Mouse (Mus musculus) cerebellum, adult 8-10 months (tissue): Measurements from ENCODE around the gene Hk3.

ENCODE experiments used
- DNase-seq: peaks from one replicate; pipeline ENCODE4 v3.0.0; 2022

Hk3 gene

DNA sequence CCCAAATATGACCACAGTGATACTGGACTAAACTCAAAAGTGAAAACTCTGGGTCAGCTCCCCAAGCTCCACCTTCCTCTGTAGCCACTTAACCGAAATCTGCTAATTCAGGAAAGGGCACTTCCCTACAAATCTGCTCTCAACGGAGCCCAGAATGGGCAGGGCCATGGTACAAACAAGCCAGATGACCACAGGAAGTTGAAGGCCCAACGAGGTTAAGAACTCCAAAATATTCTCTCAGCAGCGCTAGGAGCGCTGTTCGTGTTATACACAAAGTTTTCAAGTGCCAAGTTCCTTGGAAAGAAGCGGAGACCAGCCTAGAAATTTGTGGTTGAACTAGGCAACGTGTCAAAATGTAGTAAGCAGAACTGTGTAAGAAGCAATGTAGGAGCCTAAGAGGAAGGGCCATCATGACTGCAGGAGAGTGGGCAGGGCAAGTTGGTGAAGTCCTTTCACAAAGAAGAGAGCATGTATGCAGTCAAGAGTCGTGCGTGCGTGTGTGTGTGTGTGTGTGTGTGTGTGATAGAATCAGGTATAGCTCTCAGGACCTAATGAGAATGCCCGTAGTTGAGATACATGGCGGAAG, at the start of gene Hk3:
Hk3 (minus strand) TSS at position 192 of the 586 bp plus-strand sequence.
- DNase-seq, result no peak

DNA sequence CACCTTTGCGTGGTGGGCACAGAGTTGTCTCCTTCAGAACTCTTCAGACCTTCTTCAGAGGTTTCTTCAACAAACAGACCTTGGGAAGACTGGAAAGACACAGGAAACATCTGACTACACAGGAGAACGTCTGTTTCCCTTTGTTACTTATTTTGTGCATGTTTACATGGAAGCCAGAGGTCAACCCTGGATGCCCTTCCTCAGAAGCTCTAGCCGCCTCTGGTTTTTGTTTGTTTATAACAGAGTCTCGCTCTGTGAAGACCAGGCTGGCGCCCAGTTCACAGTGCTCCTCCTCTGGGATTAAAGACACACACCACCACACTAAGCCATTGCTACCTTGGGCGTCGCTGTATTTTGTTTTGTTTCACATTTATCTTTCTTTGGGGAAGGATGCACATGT, 48.5 kb upstream of the Hk3 start:
- DNase-seq, result no peak

DNA sequence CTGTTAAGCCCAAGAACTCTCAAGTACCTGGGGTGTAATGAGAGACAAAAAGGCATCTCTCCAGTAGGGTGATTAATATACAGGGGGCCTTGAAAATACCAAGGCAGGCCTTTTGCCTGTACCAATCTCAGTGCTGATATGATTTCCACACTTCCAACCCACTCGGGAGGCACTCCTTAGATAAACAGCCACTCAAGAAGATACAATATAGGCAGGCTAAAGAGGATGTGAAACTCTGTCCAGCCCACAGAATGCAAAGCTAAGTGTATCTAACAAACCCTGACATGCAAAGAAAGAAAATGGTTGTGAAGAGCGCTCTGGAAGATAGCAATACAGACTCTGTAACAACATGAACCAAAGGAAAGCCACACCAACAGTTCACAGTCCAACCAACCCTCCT, 42.1 kb upstream of the Hk3 start:
- DNase-seq, result no peak

DNA sequence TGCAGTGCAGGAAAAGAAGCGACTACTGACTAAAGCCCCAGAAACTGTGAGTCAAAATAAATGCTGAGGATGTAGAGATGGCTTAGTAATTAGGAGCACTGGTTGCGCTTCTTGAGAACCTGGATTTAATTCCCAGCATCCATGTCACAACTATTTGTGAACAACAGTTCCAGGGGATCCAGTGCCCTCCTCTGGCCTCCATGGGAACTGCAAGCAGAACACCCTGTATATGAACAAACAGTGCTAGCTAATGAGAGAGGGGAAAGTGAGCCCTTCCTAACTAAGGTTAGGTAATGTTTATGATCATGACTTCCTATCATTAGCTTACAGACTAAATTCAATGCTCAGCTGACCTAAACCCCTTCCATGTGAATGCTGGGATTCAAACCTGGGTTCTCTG, 36.9 kb upstream of the Hk3 start:
- DNase-seq, result peak; percentile 13

DNA sequence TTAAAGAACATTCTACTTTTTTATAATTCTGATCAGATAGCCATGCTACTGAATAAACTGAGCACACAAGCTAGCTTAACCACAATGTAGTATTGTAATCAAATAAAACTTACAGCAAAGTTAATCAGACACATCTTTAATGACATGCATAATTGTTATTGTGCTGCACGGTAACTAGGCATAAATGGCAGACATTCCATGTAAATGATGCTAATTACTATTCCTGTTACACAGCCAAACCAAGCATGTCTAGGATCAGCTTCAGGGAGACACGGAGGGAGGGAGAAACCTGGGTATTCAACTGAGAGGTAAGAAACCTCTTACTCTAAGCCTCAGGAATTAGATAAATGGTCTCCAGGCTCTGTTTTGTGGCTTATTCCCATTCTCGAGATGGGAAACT, 26.5 kb upstream of the Hk3 start:
- DNase-seq, result no peak

DNA sequence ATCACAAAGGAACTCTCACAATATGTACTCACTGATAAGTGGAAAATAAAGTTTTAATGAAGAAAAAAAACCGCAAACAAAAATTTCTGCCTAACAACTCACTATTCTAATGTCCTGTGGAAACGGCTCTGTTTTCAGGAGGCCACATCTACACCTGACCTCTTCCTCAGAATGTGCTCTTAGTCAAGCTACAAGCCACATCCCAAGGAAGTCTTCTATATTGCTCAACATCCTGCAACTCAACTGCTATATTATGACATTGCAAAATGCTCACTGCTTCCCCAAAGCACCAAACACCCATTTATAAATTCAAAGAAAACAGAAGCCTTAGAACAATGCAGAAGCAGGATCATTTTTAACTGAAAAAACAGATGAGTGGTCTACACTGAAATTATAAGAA, 18.8 kb upstream of the Hk3 start:
- no peak for DNase-seq

DNA sequence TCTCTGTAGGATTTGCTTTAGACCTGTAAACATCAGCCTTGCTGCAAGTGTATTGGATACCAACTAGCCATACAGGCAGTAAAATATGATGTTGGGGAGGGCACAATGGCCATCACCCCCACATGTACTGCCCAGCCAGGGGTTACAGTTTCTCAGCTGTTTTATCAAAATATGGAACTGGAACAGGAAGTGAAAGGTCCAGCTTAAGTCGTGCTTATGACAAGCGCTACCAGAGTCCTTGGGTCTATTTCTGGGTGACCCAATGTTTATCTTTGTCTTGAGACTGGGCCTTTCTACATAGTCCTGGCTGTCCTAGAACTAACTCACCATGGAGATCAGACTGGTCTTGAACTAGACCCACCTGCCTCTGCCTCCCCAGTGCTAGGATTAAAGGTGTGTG, 3.0 kb upstream of the Hk3 start:
- DNase-seq, result no peak

DNA sequence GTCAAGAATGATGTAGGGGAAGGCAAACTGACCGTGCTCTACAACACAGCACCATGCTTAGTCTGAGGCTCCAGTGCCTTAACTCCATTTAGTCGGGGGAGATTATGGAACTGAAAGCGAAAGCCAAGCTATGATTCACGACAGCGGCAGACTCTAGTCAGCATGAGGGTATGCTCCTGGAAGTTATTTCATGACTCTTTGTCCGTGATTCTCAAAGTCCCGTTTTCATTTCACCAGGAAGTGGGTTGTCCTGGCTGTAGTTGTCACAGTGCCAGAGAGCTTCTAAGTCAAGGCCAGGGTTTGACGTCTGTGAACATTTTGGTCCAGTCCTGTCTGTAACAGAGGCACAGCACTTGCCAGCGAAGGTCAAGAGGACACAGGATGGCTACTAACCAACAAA, 1.5 kb upstream of the Hk3 start:
- no peak for DNase-seq

DNA sequence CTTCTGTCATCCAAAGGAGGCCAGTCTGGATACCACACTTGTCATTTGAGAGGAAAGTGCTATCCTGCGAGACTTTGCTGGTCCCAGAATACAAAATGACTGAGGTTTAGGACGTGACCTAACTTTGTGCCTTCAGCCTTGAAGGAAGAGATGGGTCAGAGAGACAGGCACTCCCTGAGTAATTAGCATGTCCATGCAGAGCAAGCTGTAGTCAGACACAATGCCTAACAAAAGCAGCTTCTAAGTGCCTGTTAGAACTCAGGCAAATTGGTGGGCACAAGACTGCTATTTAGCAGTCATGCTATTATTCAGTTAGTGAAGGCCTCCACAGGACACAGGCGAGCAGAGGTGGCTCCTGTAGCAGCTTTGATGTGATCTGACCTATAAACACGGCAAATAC, 1.1 kb upstream of the Hk3 start:
- no peak for DNase-seq

DNA sequence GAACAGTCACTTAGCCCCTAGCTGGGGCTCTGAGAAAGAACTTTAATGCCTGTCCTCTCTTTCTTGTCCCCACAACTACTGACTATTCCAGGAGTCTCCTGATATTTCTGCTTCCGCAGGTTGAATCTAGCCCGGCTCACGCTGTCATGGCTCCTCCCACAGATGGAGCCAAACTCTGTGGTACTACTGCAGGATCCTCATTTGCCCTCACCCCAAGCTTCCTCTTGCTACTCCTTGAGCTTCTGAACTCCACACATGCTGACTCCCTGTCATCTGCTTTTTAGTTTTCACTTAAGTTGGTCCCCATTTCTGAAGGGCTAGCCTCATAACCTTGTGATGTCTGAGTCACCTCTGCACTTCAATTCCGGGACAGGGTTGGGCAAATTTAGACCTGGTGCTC, 1.1 kb downstream of the Hk3 start:
- DNase-seq, result no peak

DNA sequence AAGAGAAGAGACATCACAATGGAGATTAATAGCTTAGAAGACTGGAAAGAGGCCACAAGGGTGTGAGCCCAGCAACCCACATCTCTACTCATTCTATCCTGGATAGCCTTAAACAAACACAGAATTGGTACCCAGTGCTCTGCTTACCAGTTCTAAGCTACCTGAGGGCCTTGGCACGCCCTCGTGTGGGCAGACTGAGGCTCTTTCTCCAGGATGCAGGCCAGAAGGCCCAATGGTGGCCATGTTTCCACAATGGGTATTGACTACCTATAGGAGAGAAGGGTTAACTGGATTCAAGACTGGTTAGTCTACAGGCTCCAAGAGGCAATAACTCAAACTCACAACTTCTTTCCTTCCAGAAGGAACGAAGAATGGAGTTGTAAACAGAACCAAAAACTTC, 2.0 kb downstream of the Hk3 start:
- no peak for DNase-seq

DNA sequence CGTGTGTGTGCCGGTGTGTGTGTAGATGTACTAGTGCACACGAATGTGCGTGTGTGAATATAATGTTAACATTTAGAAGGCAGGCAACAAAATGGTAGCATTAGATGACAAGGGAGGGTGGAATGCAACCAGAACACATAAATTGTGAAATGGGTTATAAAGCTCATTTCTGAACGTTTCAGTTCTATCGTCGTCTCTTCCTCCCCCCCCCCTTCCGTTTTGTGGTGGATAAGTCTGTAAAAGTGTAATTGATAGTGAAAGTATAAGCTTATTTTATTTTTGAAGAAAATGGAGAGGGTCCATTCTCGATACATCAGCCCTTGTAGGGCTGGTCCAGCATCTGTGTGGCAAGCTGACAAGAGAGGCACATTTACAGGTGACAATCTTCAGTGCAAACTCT, 2.5 kb downstream of the Hk3 start:
- no peak for DNase-seq

DNA sequence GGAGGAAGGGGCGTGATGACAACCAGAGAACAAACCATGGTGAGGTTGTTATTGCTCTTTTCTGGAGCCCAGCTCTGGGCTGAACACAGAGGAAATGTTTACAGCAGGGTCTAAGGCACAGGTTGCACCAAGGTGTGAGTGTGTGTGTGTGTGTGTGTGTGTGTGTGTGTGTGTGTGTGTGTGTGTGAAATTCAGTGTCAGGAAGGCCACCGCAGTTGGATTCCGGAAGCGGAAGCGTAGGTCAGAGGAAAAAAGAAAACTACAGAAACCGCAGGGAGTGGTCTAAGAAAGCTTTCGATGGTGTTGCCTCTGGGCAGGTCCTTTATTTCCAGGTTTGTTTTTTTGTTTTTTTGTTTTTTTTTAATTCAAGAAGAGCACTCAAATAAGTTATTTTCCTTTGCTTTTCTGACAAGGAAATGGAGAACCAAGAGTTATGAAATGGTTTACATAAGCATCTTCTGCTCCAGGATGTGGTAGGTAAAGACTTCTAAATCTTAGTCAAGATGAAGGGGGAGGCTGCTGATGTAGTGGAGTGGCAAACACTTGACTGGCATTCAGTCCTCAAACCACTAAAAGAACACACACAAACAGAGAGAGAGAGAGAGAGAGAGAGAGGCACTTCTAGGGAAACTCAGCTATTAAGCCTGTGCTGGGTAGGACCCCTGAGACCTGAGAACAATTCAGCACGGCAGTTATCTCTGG, 3.1 kb downstream of the Hk3 start:
- DNase-seq, result no peak

DNA sequence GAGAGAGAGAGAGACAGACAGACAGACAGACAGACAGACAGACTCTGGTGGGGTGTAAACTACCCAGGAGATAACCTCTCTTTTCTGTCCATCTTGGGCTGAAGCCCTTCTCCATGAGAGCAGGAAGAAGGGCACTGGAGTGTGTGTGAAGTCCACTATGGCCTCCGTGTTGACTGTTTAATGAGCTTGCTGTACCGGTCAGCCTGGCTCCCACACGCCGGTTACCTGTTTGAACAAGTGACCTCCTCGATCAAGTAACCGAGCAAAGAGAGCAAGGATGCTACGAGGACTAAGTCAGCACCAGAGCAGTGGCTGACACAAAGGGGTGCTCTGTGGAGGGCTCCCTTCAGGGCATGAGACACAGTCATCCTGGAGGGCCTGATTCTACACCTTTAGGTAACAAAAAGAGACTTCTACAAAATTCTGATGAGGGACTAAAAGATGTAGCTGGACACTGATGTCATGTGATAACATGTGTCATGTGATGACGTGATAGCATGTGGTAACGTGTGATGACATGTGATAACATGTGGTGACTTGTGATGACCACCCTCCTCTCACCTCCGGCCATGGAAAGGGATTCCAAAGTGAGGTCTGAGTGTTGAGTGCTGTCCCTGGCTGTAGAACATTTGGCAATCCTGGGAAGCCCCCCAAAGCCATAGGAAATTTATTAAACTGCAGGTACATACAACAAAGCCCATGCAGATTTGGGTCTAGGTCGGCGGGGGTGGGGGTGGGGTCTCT, 3.9 kb downstream of the Hk3 start:
- no peak for DNase-seq

DNA sequence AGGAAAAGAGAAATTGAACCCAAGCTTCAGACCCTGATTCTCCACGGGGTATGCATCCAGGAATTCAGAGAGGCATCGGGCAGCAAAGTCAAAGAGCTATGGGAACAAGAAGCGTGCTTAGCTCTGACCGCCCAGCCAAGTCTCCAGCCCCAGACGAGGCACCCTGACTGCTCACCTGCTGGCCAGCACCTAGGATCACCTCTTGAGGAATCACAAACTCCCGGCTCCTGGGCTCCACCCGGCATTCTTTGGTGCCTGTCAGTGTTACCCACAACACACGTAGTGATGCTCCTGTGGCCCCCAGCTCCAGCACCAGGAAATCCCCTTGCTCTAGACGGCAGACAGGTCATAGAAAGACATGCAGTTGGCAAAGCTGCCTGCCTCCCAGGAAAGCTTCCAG, 6.7 kb downstream of the Hk3 start:
- no peak for DNase-seq

DNA sequence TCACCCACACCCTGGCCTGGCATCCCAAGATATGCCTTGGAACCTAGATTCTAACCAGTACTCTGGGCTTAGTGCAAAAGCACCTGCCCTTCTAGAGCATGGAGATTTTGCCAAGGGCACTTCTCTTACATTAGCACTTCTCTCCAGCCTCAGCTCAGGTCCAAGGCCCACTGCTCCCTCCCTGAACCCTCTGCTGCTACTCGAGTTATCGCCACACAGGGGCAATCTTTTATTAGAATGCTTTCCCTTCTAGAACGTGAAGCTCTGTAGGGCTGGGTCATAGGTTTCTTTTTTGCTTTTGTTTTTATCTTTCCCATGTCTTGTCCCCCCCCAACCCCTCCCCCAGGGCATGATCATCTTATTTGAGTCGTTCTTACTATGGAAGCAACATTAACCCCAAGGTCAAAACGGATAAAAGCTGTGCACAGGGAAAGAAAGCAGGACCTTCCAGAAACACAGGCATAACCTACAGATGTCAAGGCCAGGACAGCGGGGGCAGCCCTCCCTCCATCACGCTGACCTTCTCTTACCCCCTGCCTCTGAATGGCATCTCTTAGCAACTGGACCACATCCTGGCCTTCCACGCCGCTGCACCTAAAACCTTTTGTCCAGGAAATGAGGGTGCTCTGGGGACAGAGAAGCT, 7.4 kb downstream of the Hk3 start:
- DNase-seq, result no peak

DNA sequence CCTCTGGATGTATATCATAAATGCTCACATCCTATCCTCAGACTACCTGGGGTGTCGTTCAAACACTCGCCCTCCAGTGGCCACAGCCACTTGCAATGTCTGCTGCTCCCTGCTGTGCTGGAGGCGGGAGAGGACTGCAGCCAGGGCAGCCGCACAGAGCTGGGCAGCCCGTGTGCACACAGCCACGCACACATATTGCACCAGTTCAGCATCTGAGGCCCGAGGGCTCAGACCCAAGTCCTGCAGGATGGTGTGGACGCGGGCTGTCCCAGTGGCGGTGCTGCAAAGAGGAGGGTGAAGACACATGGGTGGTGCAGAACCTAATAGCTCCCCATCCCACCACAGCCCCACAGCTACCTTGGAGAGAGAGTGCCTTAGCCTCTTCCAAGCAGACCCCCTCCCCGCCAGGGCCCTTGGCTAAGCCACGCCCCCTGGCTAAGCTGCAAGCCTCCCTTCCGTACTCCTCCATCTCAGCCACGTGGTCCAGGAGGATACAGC, 9.2 kb downstream of the Hk3 start:
- DNase-seq, result no peak

DNA sequence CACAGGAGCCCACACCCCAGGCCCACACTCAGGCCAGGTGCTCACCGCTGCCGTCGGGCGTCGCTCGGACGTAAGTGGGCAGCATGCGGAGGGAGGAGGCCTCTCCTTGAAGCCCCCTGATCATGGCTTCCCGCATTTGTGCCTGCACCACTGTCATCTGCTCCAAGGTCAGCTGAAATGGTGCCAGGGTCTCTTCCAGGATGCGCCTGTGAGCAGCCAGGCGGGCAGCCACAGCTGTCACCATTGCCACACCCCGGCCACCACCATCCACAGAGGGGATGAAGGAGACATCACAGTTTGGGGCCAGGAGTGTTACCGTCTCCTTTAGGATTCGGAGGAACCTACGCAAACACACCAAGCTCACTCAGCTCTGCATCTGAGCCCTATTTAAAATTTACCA, 10.1 kb downstream of the Hk3 start:
- DNase-seq, result no peak

DNA sequence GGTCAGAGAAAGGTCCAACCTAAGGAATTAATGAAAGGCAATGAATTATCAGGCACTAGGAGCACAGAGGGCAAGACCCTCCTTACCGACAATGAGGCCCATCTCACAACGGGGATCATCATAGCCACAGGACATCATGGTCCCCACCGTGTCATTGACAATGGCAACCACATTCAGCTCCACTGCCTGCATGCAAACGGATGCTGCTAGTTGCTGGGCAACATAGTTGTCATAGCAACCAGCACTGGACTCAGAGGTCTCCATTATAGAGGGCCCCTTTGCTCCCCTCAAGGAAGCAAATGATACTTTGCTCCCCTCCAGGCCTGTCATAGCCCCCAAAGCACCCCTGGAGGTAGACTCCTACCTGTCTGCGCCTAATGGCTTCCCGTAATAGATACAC, 12.6 kb downstream of the Hk3 start:
- DNase-seq, result no peak

DNA sequence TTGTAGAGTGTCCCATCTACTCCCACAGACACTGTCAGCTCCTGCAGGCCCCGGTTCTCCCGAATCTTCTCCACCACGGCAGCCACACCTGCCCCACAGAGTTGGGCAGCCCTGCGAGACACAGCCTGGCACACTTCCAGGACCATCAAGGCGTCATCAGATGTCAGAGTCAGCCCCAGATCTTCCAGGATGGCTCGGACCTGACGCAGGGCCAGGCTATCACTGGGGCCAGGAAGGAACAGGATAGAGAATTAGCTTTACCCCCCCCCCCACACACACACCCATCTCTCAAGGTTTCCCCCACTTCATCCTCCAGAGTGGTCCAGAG, 14.8 kb downstream of the Hk3 start:
- no peak for DNase-seq

DNA sequence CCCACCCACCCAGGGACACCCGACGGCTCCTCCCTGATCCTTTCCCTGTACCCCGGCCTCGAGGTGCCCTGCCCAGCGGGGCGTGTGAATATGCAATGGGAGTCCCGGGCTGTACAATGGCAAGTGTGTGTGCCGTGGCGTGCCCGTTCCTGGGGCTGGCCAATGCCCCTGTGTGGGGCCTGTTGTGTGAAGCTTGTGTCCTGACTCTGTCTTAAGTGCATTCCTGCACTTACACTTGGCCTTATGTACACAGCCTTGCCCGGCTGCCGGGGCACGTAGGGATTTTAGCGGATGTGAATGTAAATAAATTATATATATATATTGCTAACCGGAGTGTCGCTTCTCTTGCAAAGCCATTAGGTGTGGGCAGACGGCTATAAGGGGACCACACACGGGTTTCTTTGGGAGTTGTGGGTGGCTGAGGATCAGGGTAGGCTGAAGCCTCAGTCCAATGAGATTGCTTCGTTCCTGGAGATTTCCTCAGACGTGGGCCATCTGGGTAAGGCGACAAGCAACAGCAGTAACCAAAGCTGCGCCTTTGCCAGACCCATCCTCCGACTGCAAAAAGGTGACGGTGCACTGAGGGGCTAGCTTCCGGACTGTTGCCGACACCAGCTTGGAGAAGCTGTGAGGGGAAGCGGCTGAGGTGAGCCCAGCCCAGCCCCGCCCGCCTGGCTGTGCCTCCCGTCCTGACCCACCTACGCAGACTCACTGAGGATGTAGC, 15.3 kb downstream of the Hk3 start:
- no peak for DNase-seq

DNA sequence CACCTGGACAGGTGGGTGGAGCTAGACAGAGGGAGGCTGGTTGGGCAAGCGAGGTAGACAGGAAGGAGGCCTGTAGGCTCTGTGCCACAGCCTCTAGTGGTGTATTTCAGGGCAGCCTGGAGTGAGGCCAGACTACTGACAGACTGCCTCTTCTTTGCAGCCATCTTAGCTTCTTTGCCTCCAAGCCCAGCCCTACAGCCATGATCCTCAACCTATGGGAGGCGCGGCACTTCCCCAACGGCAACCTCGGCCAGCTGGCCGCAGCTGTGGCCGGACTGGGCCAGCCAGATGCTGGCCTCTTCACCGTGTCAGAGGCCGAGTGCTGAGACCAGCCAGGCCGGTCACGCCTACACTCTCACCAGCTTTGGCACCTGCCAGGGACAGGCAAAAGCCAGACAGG, 16.5 kb downstream of the Hk3 start:
- no peak for DNase-seq

DNA sequence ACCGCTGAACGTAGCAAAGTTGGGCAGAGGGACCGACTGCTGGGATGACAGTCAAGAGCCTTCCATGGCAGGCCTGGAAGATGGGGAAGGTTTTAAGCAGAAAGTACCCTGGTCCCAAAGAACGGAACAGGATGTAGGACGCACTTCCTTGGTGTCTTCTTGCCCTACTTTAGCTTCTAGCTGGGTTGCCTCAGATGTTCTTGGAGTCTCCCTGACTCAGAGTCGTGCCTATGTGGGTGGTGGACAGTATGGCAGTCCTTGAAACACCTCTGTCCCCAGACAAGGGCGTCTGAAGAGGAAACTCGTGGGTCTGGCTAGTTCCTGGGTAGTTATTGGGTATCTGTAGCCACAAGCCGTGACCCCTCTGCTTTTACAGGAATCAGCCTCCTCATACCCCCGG, 19.1 kb downstream of the Hk3 start:
- DNase-seq, result no peak
